Mouse (Mus musculus): ENCODE data around the gene Epb41. TPM values are rescaled to one million over a fixed set of nuclear protein-coding genes. Genes with fewer than 3 reads are reported as not detected.
A peak's percentile ranks its signal among the peaks of the same experiment; 100 is the strongest.

Gene Epb41
- polyA plus RNA-seq, 1 experiment, result 104 TPM

GRCm38 (mm10) chr4:132039521-132039920 lies 35.6 kb downstream of the Epb41 start:
- TF ChIP-seq GATA1 (IDR thresholded peaks at IDR 0.05; ENCODE audit: low read length), result no peak

GRCm38 (mm10) chr4:132038809-132039208 lies 36.3 kb downstream of the Epb41 start:
- no peak for TF ChIP-seq GATA1 (IDR thresholded peaks at IDR 0.05; ENCODE audit: low read length)

GRCm38 (mm10) chr4:132037991-132038390 lies 37.1 kb downstream of the Epb41 start:
- TF ChIP-seq GATA1 (IDR thresholded peaks at IDR 0.05; ENCODE audit: low read length), result no peak

GRCm38 (mm10) chr4:132037137-132037536 lies 38.0 kb downstream of the Epb41 start:
- TF ChIP-seq GATA1 (IDR thresholded peaks at IDR 0.05; ENCODE audit: low read length), result no peak

GRCm38 (mm10) chr4:132034242-132034641 lies 40.9 kb downstream of the Epb41 start:
- no peak for TF ChIP-seq GATA1 (IDR thresholded peaks at IDR 0.05; ENCODE audit: low read length)

- TF ChIP-seq GATA1 (IDR thresholded peaks at IDR 0.05; ENCODE audit: low read length), result no peak
Measured at GRCm38 (mm10) chr4:132033183-132033582, 41.9 kb downstream of the Epb41 start.

GRCm38 (mm10) chr4:132029851-132030741 lies 45.0 kb downstream of the Epb41 start:
- TF ChIP-seq GATA1 (IDR thresholded peaks at IDR 0.05; ENCODE audit: low read length), result no peak

- TF ChIP-seq GATA1 (IDR thresholded peaks at IDR 0.05; ENCODE audit: low read length), result no peak
Measured at GRCm38 (mm10) chr4:132027806-132028205, 47.3 kb downstream of the Epb41 start.

- no peak for TF ChIP-seq GATA1 (IDR thresholded peaks at IDR 0.05; ENCODE audit: low read length)
Measured at GRCm38 (mm10) chr4:132027167-132027566, 48.0 kb downstream of the Epb41 start.

GRCm38 (mm10) chr4:132025738-132026527 lies 49.2 kb downstream of the Epb41 start:
- no peak for TF ChIP-seq GATA1 (IDR thresholded peaks at IDR 0.05; ENCODE audit: low read length)

- TF ChIP-seq GATA1 (IDR thresholded peaks at IDR 0.05; ENCODE audit: low read length), result no peak
Measured at GRCm38 (mm10) chr4:132025264-132025663, 49.9 kb downstream of the Epb41 start.

GRCm38 (mm10) chr4:132023816-132024215 lies 51.3 kb downstream of the Epb41 start:
- no peak for TF ChIP-seq GATA1 (IDR thresholded peaks at IDR 0.05; ENCODE audit: low read length)

GRCm38 (mm10) chr4:132022639-132023038 lies 52.5 kb downstream of the Epb41 start:
- TF ChIP-seq GATA1 (IDR thresholded peaks at IDR 0.05; ENCODE audit: low read length), result no peak

GRCm38 (mm10) chr4:132021883-132022282 lies 53.2 kb downstream of the Epb41 start:
- no peak for TF ChIP-seq GATA1 (IDR thresholded peaks at IDR 0.05; ENCODE audit: low read length)

- no peak for TF ChIP-seq GATA1 (IDR thresholded peaks at IDR 0.05; ENCODE audit: low read length)
Measured at GRCm38 (mm10) chr4:132018547-132018946, 56.6 kb downstream of the Epb41 start.

- TF ChIP-seq GATA1 (IDR thresholded peaks at IDR 0.05; ENCODE audit: low read length), result peak; percentile 28
Measured at GRCm38 (mm10) chr4:132015374-132015773, 59.7 kb downstream of the Epb41 start.

All from G1E-ER4 (cell line).